Mouse (Mus musculus) intestine, postnatal 0 days (tissue): Measurements from ENCODE around the gene Smg5. TPM values are rescaled to one million over a fixed set of nuclear protein-coding genes. Genes with fewer than 3 reads are reported as not detected.

ENCODE experiments used
- ATAC-seq: fragments of 200-750 bp; cut with Nextera tagmentation; 2 replicates; pipeline ENCODE4 v1.8.0; 2017; ENCODE audit warnings: mild to moderate bottlenecking, moderate TSS enrichment, moderate library complexity
- H3K27ac ChIP-seq: fragments of 300-500 bp; sonication (generic); 2 replicates; pipeline ENCODE4 v1.5.1; 2014; ENCODE audit warnings: mild to moderate bottlenecking, low read depth, low read length, moderate library complexity
- H3K27me3 ChIP-seq: fragments of 300-500 bp; sonication (generic); replicated peaks from 2 replicates; pipeline ENCODE4 v1.6.1; 2014; ENCODE audit warnings: low read length, mixed read lengths; ENCODE audit not compliant: control insufficient read depth, insufficient read depth
- H3K36me3 ChIP-seq: fragments of 300-500 bp; sonication (generic); 2 replicates; pipeline ENCODE4 v1.6.1; 2014; ENCODE audit warnings: mild to moderate bottlenecking, moderate library complexity; ENCODE audit not compliant: control insufficient read depth, insufficient read depth
- H3K4me1 ChIP-seq: fragments of 300-500 bp; sonication (generic); replicated peaks from 2 replicates; pipeline ENCODE4 v1.6.1; 2014; ENCODE audit warnings: antibody characterized with exemption, low read length, mixed read lengths; ENCODE audit not compliant: control insufficient read depth, insufficient read depth
- H3K4me2 ChIP-seq: fragments of 300-500 bp; sonication (generic); replicated peaks from 2 replicates; pipeline ENCODE4 v1.6.1; 2014; ENCODE audit warnings: low read depth, mild to moderate bottlenecking, moderate library complexity
- H3K4me3 ChIP-seq: fragments of 300-500 bp; sonication (generic); 2 replicates; pipeline ENCODE4 v1.5.1; 2014; ENCODE audit warnings: low read depth, low read length
- H3K9ac ChIP-seq: fragments of 300-500 bp; sonication (generic); 2 replicates; pipeline ENCODE4 v1.6.1; 2014; ENCODE audit warnings: mild to moderate bottlenecking, low read depth, low read length
- H3K9me3 ChIP-seq: fragments of 300-500 bp; sonication (generic); 2 replicates; pipeline ENCODE4 v1.6.1; 2016; ENCODE audit warnings: mixed run types; ENCODE audit not compliant: control insufficient read depth
- CTCF ChIP-seq: sonication (generic); IDR thresholded peaks from 2 replicates; pipeline ENCODE4 v1.5.1; 2016; ENCODE audit warnings: low read depth, mild to moderate bottlenecking, control low read depth, antibody characterized with exemption, moderate library complexity
- WGBS: fragments of 180-500 bp; shearing (Covaris S2); extraction: QIAGEN DNeasy Blood & Tissue Kit; methylation state at CpG from one replicate; pipeline ENCODE4 v1.1.7; 2014; 5-methylcytosine and 5-hydroxymethylcytosine counted together
- polyA plus RNA-seq: library from polyadenylated mRNA; unstranded; fragments of >200 nt; fragmentation: Nextera tagmentation; extraction: Ambion mirVana; gene quantifications from 2 replicates; pipeline ENCODE4 v1.2.1, GENCODE M21; 2015

Smg5 gene
- polyA plus RNA-seq, 1 experiment from 2014 or later: 12.6 TPM

- TF ChIP-seq CTCF: no peak
- no peak overlapping the region for H3K4me3 ChIP-seq
- WGBS: 48% methylated on average over 7 of the region's 7 CpGs
These were observed 71.5 kb downstream of the Smg5 start for GRCm38 (mm10) chr3:88407529-88407928.

GRCm38 (mm10) chr3:88408953-88409352 is 72.9 kb downstream of the Smg5 start:
- no peak overlapping the region for H3K27ac ChIP-seq
- no peak for ATAC-seq
- no peak overlapping the region for H3K9ac ChIP-seq
- WGBS: 44% methylated on average over 5 of the region's 5 CpGs
- H3K27me3 ChIP-seq: no peaks in the 10 kb centered on the region
- H3K4me2 ChIP-seq: peak overlapping the region; percentile 73
- 0 out of 2 replicates have a peak, but pooled peaks cover 3% of the 10 kb centered on the region for H3K4me1 ChIP-seq
- peaks cover 20% of the 10 kb centered on the region; the same call in 1 of the 2 replicates for H3K36me3 ChIP-seq
- H3K4me3 ChIP-seq: peak overlapping the region; percentile 47
- TF ChIP-seq CTCF: no peak
- H3K9me3 ChIP-seq: no peaks in the 10 kb centered on the region

More at GRCm38 (mm10) chr3:88407529-88407928, 71.5 kb downstream of the Smg5 start:
- Histone ChIP-seq H3K27me3 (no peaks in the 10 kb centered on the region), H3K9me3 (no peaks in the 10 kb centered on the region), H3K4me1 (0 out of 2 replicates have a peak, but pooled peaks cover 3% of the 10 kb centered on the region), H3K27ac (no peak overlapping the region), H3K4me2 (no peak overlapping the region), H3K9ac (no peak overlapping the region), H3K36me3 (peaks cover 10% of the 10 kb centered on the region; the same call in 1 of the 2 replicates)
- ATAC-seq: no peak

GRCm38 (mm10) chr3:88409741-88410644 is 73.9 kb downstream of the Smg5 start, which contains the start of gene Pmf1:
TSS of gene Pmf1 (minus strand) at chr3:88410331.
- ATAC-seq: peak; percentile 89
- no peak for TF ChIP-seq CTCF
- peak within 1 kb of the TSS; percentile 73 for H3K4me2 ChIP-seq
- peak within 1 kb of the TSS; percentile 47 for H3K4me3 ChIP-seq
- H3K9me3 ChIP-seq: no peaks in the 10 kb centered on the region
- H3K27me3 ChIP-seq: no peaks in the 10 kb centered on the region
- H3K4me1 ChIP-seq: peaks cover 3% of the 10 kb centered on the region; the same call in 1 of the 2 replicates
- peak within 1 kb of the TSS; percentile 79 for H3K27ac ChIP-seq
- H3K36me3 ChIP-seq: peaks cover 27% of the 10 kb centered on the region
- peak within 1 kb of the TSS; percentile 72 for H3K9ac ChIP-seq
- WGBS: under 1% methylated on average over 54 of the region's 54 CpGs

DNA sequence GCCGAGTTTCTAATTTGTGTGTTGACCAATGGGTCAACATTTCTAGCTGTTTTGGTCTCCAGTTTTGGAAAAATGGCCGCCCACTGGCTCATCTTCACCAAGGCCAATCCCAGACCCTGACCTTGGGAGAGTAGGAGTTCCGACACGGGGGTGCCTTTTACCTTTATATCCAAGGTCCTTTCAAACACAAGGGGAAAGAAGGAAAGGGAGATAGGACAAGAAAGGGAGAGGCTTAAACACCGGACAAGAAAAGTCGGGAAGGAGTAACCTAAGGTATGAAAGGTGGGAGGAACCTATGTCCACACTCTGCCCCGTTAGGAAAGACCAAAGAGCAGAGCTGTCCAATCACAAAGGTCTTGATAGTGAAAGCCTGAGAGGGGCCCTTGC is 74.6 kb downstream of the Smg5 start:
- TF ChIP-seq CTCF: no peak
- Histone ChIP-seq H3K27ac (peak overlapping the region; percentile 79), H3K9ac (no peak overlapping the region), H3K4me3 (peak overlapping the region; percentile 47), H3K9me3 (no peaks in the 10 kb centered on the region), H3K4me2 (peak overlapping the region; percentile 73), H3K4me1 (peaks cover 3% of the 10 kb centered on the region; the same call in 1 of the 2 replicates), H3K36me3 (peaks cover 33% of the 10 kb centered on the region), H3K27me3 (no peaks in the 10 kb centered on the region)
- peak; percentile 20; the same call in 1 of the 2 replicates for ATAC-seq
- WGBS: 17% methylated on average over 7 of the region's 7 CpGs

DNA sequence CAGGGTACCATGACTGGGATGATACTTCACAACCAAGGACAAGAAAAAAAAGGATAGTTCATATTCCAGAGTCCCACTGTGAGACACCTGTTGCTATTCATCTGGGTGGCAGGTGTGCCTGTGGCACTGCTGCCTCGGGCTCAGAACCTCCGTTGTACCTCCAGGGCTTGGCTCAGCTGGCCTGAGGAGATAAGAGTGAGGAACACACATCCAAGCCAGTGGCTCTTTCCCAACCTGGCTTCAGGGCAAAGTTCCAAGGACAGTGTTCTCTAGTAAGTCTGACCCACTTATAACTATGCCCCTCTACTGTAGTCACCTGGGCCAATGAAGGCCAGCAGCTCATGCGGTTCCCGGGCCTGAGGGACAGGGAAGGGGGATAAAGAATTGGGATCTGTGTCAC is 75.6 kb downstream of the Smg5 start:
- TF ChIP-seq CTCF: no peak
- peaks cover 3% of the 10 kb centered on the region; the same call in 1 of the 2 replicates for H3K4me1 ChIP-seq
- H3K27me3 ChIP-seq: no peaks in the 10 kb centered on the region
- peak overlapping the region; percentile 68; the same call in 1 of the 2 replicates for H3K27ac ChIP-seq
- no peak overlapping the region for H3K4me3 ChIP-seq
- 52% methylated on average over 4 of the region's 4 CpGs for WGBS
- H3K9me3 ChIP-seq: no peaks in the 10 kb centered on the region
- H3K36me3 ChIP-seq: peaks cover 44% of the 10 kb centered on the region
- ATAC-seq: no peak
- H3K4me2 ChIP-seq: no peak overlapping the region
- no peak overlapping the region for H3K9ac ChIP-seq

Other genes starting within 250 kb of the Smg5 start
- gene Mef2d, start 193.9 kb upstream of the Smg5 start, polyA plus RNA-seq: 15.8 and 16.2 TPM in 2 replicates
- gene Rhbg, start 81.6 kb upstream of the Smg5 start, polyA plus RNA-seq: 0.60 and 0.65 TPM in 2 replicates
- 0.13 and 0.18 TPM in 2 replicates for gene Gm38392, start 49.0 kb upstream of the Smg5 start, polyA plus RNA-seq
- 6.1 and 7.2 TPM in 2 replicates for gene Tsacc, start 39.3 kb upstream of the Smg5 start, polyA plus RNA-seq
- 170 and 175 TPM in 2 replicates for gene Cct3, start 39.1 kb upstream of the Smg5 start, polyA plus RNA-seq
- 589 and 649 TPM in 2 replicates for gene Glmp, start 11.2 kb upstream of the Smg5 start, polyA plus RNA-seq
- 13.5 and 14.0 TPM in 2 replicates for gene Tmem79, start 112 bp upstream of the Smg5 start, polyA plus RNA-seq
- 2.3 and 3.3 TPM in 2 replicates for gene Paqr6, start 28.3 kb downstream of the Smg5 start, polyA plus RNA-seq
- 72.5 and 81.0 TPM in 2 replicates for gene Bglap3, start 36.5 kb downstream of the Smg5 start, polyA plus RNA-seq
- gene Bglap2, start 42.4 kb downstream of the Smg5 start, polyA plus RNA-seq: not detected in 2 replicates
- not detected in 2 replicates for gene Bglap, start 48.2 kb downstream of the Smg5 start, polyA plus RNA-seq
- gene Pmf1, start 74.1 kb downstream of the Smg5 start, polyA plus RNA-seq: 61.2 and 62.5 TPM in 2 replicates
- 30.4 and 31.7 TPM in 2 replicates for gene Slc25a44, start 88.9 kb downstream of the Smg5 start, polyA plus RNA-seq
- gene Sema4a, start 124.9 kb downstream of the Smg5 start, polyA plus RNA-seq: 93.1 and 101 TPM in 2 replicates
- gene Lmna, start 173.7 kb downstream of the Smg5 start, polyA plus RNA-seq: 92.5 and 96.5 TPM in 2 replicates
- gene Mex3a, start 196.1 kb downstream of the Smg5 start, polyA plus RNA-seq: 2.8 TPM in 2 replicates
- gene Rab25, start 212.0 kb downstream of the Smg5 start, polyA plus RNA-seq: 79.5 and 89.2 TPM in 2 replicates
- gene Lamtor2, start 216.8 kb downstream of the Smg5 start, polyA plus RNA-seq: 171 and 183 TPM in 2 replicates
- 17.3 and 19.2 TPM in 2 replicates for gene Ubqln4, start 217.5 kb downstream of the Smg5 start, polyA plus RNA-seq
- gene Ssr2, start 239.6 kb downstream of the Smg5 start, polyA plus RNA-seq: 249 and 268 TPM in 2 replicates